In the genomic region with DNA sequence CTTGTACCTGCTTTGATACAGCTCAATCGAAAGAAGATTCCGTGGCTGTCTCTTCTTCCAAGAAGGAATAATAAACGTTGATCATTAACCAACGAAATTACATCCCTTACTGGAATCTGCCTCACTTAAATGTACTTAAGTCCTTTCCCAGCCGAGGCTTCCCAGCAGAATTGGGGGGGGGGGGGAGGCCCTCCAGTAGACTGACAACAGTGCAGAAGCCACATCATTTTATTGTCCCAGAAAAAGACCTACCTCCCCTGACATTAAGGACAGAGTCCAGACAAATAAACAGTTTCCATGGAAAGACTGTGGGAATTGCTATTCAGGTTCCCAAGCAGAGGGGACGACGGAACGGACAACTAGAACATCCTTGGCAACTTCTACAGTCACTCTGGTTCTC, we compare ENCODE assay signal across 8 mouse cellular contexts. TPM values are rescaled to one million over a fixed set of nuclear protein-coding genes. Genes with fewer than 3 reads are reported as not detected.
A peak's percentile ranks its signal among the peaks of the same experiment; 100 is the strongest.
DNase-seq lines count a peak whose midpoint lies in the region; ATAC-seq and TF ChIP-seq lines count a peak whose summit lies in the region.

No protein-coding gene starts in this region.

- ATAC-seq in midbrain, embryonic 11.5 days (ENCODE audit: low FRiP score), result no peak
- no peak for ATAC-seq in limb, embryonic 15.5 days (ENCODE audit: insufficient number of reproducible peaks, low FRiP score, low TSS enrichment, low read depth)
- no peak for ATAC-seq in stomach, postnatal 0 days (ENCODE audit: low FRiP score, low TSS enrichment)

- intact Hi-C loops in gastrocnemius, adult 2 months (cut with DNase I), result no loop called here
- intact Hi-C loops in gastrocnemius, postnatal 14 days (cut with DNase I; ENCODE audit: low total_unique reads), result no loop called here

- no peaks in the 10 kb centered on the region for H3K9me3 ChIP-seq in midbrain, embryonic 10.5 days (replicated peaks)
- no peaks in the 10 kb centered on the region for H3K9me3 ChIP-seq in midbrain, embryonic 11.5 days (ENCODE audit: control insufficient read depth, low read length)
- no peaks in the 10 kb centered on the region for H3K9me3 ChIP-seq in limb, embryonic 15.5 days
- no peaks in the 10 kb centered on the region for H3K9me3 ChIP-seq in stomach, postnatal 0 days (ENCODE audit: control insufficient read depth, low read length)

- H3K36me3 ChIP-seq in midbrain, embryonic 10.5 days, result no peaks in the 10 kb centered on the region
- no peaks in the 10 kb centered on the region for H3K36me3 ChIP-seq in midbrain, embryonic 11.5 days (ENCODE audit: control insufficient read depth, insufficient read depth, low read length)
- no peaks in the 10 kb centered on the region for H3K36me3 ChIP-seq in limb, embryonic 15.5 days
- H3K36me3 ChIP-seq in stomach, postnatal 0 days (ENCODE audit: control insufficient read depth, insufficient read depth, low read length), result no peaks in the 10 kb centered on the region

- no peak for DNase-seq in gastrocnemius, adult 2 months
- DNase-seq in gastrocnemius, adult 18-20 months (ENCODE audit: low spot score), result no peak
- DNase-seq in midbrain, embryonic 10.5 days (ENCODE audit: low spot score), result no peak
- DNase-seq in midbrain, embryonic 11.5 days (ENCODE audit: low spot score, missing footprints), result no peak
- DNase-seq in stomach, postnatal 0 days (ENCODE audit: low spot score), result no peak
- no peak for DNase-seq in gastrocnemius, postnatal 14 days
- DNase-seq in spleen, adult 18-20 months, result no peak

- H3K4me2 ChIP-seq in midbrain, embryonic 11.5 days, result no peak overlapping the region; the same call in 1 of the 2 replicates
- H3K4me2 ChIP-seq in limb, embryonic 15.5 days, result no peak overlapping the region
- H3K4me2 ChIP-seq in stomach, postnatal 0 days (replicated peaks; ENCODE audit: low read depth), result peak overlapping the region; percentile 97

- TF ChIP-seq CTCF in gastrocnemius, adult 2 months (IDR thresholded peaks at IDR 0.05), result no peak
- no peak for TF ChIP-seq CTCF in stomach, postnatal 0 days (IDR thresholded peaks at IDR 0.05; ENCODE audit: low read depth)

- WGBS in midbrain, embryonic 10.5 days, result 13% methylated on average over 8 of the region's 8 CpGs
- 18% methylated on average over 8 of the region's 8 CpGs for WGBS in midbrain, embryonic 11.5 days
- 22% methylated on average over 8 of the region's 8 CpGs for WGBS in limb, embryonic 15.5 days
- 40% methylated on average over 8 of the region's 8 CpGs for WGBS in stomach, postnatal 0 days

- peaks cover 26% of the 10 kb centered on the region for H3K4me1 ChIP-seq in midbrain, embryonic 10.5 days
- H3K4me1 ChIP-seq in midbrain, embryonic 11.5 days (ENCODE audit: control insufficient read depth, insufficient read depth, low read length), result peaks cover 17% of the 10 kb centered on the region
- peaks cover 19% of the 10 kb centered on the region for H3K4me1 ChIP-seq in limb, embryonic 15.5 days
- H3K4me1 ChIP-seq in stomach, postnatal 0 days (replicated peaks; ENCODE audit: control insufficient read depth, insufficient read depth), result peaks cover 3% of the 10 kb centered on the region

- peaks cover 88% of the 10 kb centered on the region for H3K27me3 ChIP-seq in midbrain, embryonic 10.5 days (ENCODE audit: low read depth, poor library complexity, severe bottlenecking)
- H3K27me3 ChIP-seq in midbrain, embryonic 11.5 days (ENCODE audit: control insufficient read depth, insufficient read depth, low read length), result peaks cover 42% of the 10 kb centered on the region
- peaks cover 30% of the 10 kb centered on the region for H3K27me3 ChIP-seq in limb, embryonic 15.5 days
- no peaks in the 10 kb centered on the region for H3K27me3 ChIP-seq in stomach, postnatal 0 days (ENCODE audit: control insufficient read depth, insufficient read depth, low read length)

- no peak overlapping the region for H3K9ac ChIP-seq in midbrain, embryonic 11.5 days (ENCODE audit: low read length)
- H3K9ac ChIP-seq in limb, embryonic 15.5 days, result no peak overlapping the region
- no peak overlapping the region for H3K9ac ChIP-seq in stomach, postnatal 0 days (ENCODE audit: low read length)

- H3K27ac ChIP-seq in gastrocnemius, adult 2 months, result peak overlapping the region; percentile 77; the same call in 1 of the 2 replicates
- H3K27ac ChIP-seq in midbrain, embryonic 10.5 days (replicated peaks), result no peak overlapping the region
- no peak overlapping the region for H3K27ac ChIP-seq in midbrain, embryonic 11.5 days (ENCODE audit: low read depth, low read length)
- no peak overlapping the region for H3K27ac ChIP-seq in limb, embryonic 15.5 days
- H3K27ac ChIP-seq in stomach, postnatal 0 days (replicated peaks), result no peak overlapping the region

- peak overlapping the region; percentile 89 for H3K4me3 ChIP-seq in gastrocnemius, adult 2 months
- H3K4me3 ChIP-seq in midbrain, embryonic 10.5 days, result peak overlapping the region; percentile 70
- no peak overlapping the region for H3K4me3 ChIP-seq in midbrain, embryonic 11.5 days (ENCODE audit: low read depth, low read length)
- peak overlapping the region; percentile 54; the same call in 1 of the 2 replicates for H3K4me3 ChIP-seq in limb, embryonic 15.5 days
- H3K4me3 ChIP-seq in stomach, postnatal 0 days (ENCODE audit: low read depth, low read length), result no peak overlapping the region

- TF ChIP-seq EP300 in stomach, postnatal 0 days (optimal IDR thresholded peaks at IDR 0.05), result no peak

RNA-seq across cellular contexts. Expression of a gene that starts 0.7 kb away (rescaled TPM):
- 1 to 10 TPM in 1 of 2 experiments, under 1 TPM in 1; 0.64 to 1.3 TPM for total RNA-seq in gastrocnemius, adult 2 months (2021)
- total RNA-seq in gastrocnemius, adult 18-20 months (2021), result 1 to 10 TPM; 1.1 to 2.9 TPM
- polyA plus RNA-seq in midbrain, embryonic 10.5 days (2016; fragmentation: Nextera tagmentation; extraction: Ambion mirVana), result 2.1 and 3.0 TPM in 2 replicates
- polyA plus RNA-seq in midbrain, embryonic 11.5 days (2014; fragmentation: Nextera tagmentation; extraction: Ambion mirVana), result 3.7 and 4.3 TPM in 2 replicates
- 3.2 and 3.3 TPM in 2 replicates for polyA plus RNA-seq in limb, embryonic 15.5 days (2015; fragmentation: Nextera tagmentation; extraction: Ambion mirVana)
- polyA plus RNA-seq in stomach, postnatal 0 days (2015; fragmentation: Nextera tagmentation; extraction: Ambion mirVana), result 7.6 and 7.7 TPM in 2 replicates
- 1 to 10 TPM; 1.4 to 1.5 TPM for total RNA-seq in gastrocnemius, postnatal 14 days (2021)

RNA-seq across cellular contexts. Expression of a gene that starts 8.6 kb away (rescaled TPM):
- 1 to 10 TPM; 1.4 to 1.6 TPM for total RNA-seq in gastrocnemius, adult 2 months (2021)
- 1 to 10 TPM; 1.9 to 2.1 TPM for total RNA-seq in gastrocnemius, adult 18-20 months (2021)
- 0.95 and 0.98 TPM in 2 replicates for polyA plus RNA-seq in midbrain, embryonic 10.5 days (2016; fragmentation: Nextera tagmentation; extraction: Ambion mirVana)
- polyA plus RNA-seq in midbrain, embryonic 11.5 days (2014; fragmentation: Nextera tagmentation; extraction: Ambion mirVana), result 0.70 and 0.72 TPM in 2 replicates
- polyA plus RNA-seq in limb, embryonic 15.5 days (2015; fragmentation: Nextera tagmentation; extraction: Ambion mirVana), result 0.79 and 1.5 TPM in 2 replicates
- polyA plus RNA-seq in stomach, postnatal 0 days (2015; fragmentation: Nextera tagmentation; extraction: Ambion mirVana), result 1.2 and 1.5 TPM in 2 replicates
- total RNA-seq in gastrocnemius, postnatal 14 days (2021), result 1 to 10 TPM in 1 of 2 experiments, under 1 TPM in 1; 0.93 to 1.7 TPM

RNA-seq across cellular contexts. Expression of a gene that starts 48.4 kb away (rescaled TPM):
- total RNA-seq in gastrocnemius, adult 2 months (2021), result 10 to 100 TPM; 22.2 to 25.1 TPM
- total RNA-seq in gastrocnemius, adult 18-20 months (2021), result 10 to 100 TPM; 28.7 to 30.0 TPM
- polyA plus RNA-seq in midbrain, embryonic 10.5 days (2016; fragmentation: Nextera tagmentation; extraction: Ambion mirVana), result 54.6 and 54.8 TPM in 2 replicates
- 70.9 and 73.9 TPM in 2 replicates for polyA plus RNA-seq in midbrain, embryonic 11.5 days (2014; fragmentation: Nextera tagmentation; extraction: Ambion mirVana)
- 41.6 and 50.8 TPM in 2 replicates for polyA plus RNA-seq in limb, embryonic 15.5 days (2015; fragmentation: Nextera tagmentation; extraction: Ambion mirVana)
- 32.2 and 39.0 TPM in 2 replicates for polyA plus RNA-seq in stomach, postnatal 0 days (2015; fragmentation: Nextera tagmentation; extraction: Ambion mirVana)
- total RNA-seq in gastrocnemius, postnatal 14 days (2021), result 10 to 100 TPM; 15.3 to 16.4 TPM

Comparison
In these comparisons a context has a peak if more than half of its experiments do, and no peak if none do; other contexts are left out.
1. H3K4me3 ChIP-seq: peak in gastrocnemius, adult 2 months (single experiment), midbrain, embryonic 10.5 days (single experiment) and limb, embryonic 15.5 days (single experiment); none in midbrain, embryonic 11.5 days (single experiment) and stomach, postnatal 0 days (single experiment).